Mouse (Mus musculus) layer of hippocampus, postnatal 10 days (tissue): Measurements from ENCODE around the gene Tmem135. TPM values are rescaled to one million over a fixed set of nuclear protein-coding genes. Genes with fewer than 3 reads are reported as not detected.

Source experiments
- DNase-seq, 2 experiments: peaks; one replicate each; pipeline ENCODE4 v3.0.0; 2021; ENCODE audit warnings: low spot score in 2 of 2
- long read RNA-seq: library from polyadenylated mRNA; stranded (forward); transcript quantifications from one replicate; pipeline ENCODE4 v2.0.0, GENCODE M21; 2023
- total RNA-seq, 2 experiments: library from RNA; stranded (reverse); gene quantifications; 2 replicates each; pipeline ENCODE4 v1.2.3; 2021

Gene Tmem135
- 10 to 100 TPM; 72.2 to 84.4 TPM for total RNA-seq
- long read RNA-seq, transcript Tmem135-201 (15 exons, 3,700 nt), result major isoform, 35 of 43 reads
- long read RNA-seq, partial matches to known transcripts, result 2 of 43 reads
- long read RNA-seq, other reads (novel, unspliced or antisense), result 6 of 43 reads

DNA sequence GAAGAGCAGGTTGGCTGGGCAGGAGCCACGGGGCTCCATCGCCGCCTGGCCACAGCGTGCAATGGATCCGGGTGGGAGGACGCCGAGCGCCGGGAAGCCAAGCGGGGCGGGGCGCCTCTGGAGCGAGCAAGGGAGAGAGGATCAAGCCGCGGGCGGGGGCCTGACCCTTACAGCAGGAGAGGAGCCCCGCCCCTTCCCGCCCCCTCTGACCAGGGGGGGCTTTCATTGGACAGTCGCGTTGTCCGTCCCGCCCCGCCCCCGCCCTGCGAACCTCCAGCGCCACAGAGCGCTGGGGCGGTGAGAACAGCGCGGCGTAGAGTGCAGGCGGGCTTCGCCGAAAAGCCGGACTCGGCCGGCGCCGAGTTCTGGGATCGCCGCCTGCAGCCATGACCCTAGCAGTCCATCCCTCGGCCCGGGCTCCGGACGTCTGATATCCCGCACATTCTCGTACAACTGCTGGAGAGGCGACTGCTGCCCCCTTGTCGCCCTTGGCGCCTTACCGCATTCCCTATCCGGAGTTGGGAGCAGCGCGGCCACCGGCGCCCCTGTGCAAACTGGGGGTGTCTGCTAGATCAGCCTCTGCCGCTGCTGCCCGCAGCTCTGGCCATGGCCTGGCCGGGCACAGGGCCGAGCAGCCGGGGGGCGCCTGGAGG, at the start of gene Tmem135, which contains the start of gene Fzd4:
Gene Tmem135 (minus strand): TSS at position 142 of the 653 bp plus-strand sequence.
Gene Fzd4 (plus strand): TSS at position 275 of the 653 bp plus-strand sequence.
- peak; percentile 83 to 90 for DNase-seq

DNA sequence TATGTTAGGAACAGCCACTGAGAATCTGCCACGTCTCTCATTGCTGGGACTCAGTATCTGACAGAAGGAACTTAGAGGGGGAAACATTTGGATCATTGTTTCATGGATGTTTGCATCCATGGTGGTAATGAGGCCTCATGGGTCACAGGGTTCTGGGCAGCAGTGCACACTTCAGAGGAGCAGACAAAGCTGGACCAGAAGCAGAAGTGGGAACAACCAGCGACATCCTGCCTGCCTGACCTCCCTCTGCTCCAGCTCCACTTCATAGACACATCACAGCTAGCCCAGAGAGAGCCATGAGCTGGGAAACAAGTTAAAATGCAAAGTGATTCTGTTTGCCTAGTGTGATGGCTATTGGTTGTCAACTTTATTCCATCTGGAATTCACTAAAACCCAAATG, 46.3 kb upstream of the Tmem135 start:
- no peak for DNase-seq

DNA sequence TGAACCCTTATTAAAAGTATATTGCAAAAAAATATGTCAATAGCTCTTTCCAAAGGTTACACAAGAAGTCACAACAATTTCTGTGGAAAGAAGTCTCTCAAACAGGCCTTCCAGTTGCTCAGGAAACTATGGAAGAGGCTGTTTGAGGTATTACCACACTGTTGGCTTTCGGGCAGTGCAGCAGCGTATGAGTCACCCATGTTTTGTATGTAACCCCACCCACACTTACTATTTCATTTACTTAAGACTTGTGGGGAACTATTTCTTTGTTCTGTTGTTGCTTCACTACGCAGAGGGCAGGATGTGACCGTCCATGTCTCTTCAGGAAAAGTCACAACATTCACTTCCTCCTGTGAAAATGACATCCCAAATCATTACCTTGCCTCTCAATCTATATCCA, 41.1 kb upstream of the Tmem135 start:
- no peak for DNase-seq

- no peak for DNase-seq
Observed at GRCm38 (mm10) chr7:89442242-89442641, 38.2 kb upstream of the Tmem135 start.

GRCm38 (mm10) chr7:89441291-89441690, 37.3 kb upstream of the Tmem135 start:
- DNase-seq, result no peak

DNA sequence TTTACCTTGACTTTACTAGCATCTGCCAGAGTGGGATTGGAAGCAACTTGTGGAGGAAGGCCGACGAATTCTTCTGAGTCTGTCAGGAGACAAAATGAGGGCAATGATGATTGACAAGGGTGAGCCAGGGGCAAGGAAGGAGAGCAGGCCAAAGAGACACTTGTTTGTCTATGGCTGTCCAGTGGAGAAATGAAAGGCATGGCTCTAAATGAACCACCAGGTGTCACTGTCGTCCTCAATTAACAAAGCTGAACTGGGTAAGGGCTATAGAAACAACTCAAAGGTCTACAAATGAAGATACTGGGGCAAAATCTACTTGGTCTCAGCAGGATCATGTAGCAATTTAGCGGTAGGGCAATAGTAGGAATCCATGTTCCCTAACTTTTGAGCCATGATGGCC, 33.6 kb upstream of the Tmem135 start:
- DNase-seq, result peak; percentile 52 to 58

DNA sequence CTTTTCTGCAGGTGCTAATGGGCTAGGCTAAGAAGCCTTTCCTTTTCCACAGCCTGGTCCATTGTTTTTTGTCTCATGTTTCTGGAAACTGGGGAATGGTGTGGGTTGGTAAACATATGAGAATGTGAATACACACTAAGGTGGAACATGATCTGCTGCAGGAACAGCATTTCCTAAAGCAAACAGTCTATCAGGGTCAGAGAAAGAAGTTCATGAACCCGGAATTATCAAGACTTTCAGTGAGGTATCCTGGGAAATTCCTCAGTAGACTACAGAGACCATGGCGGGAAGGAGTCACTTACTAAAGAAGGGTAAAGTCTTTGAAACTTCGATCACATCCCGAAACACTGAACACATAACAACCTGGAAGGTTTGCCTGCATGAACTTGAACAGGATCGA, 32.4 kb upstream of the Tmem135 start:
- DNase-seq, result no peak

- no peak for DNase-seq
Observed at GRCm38 (mm10) chr7:89433893-89434616, 30.0 kb upstream of the Tmem135 start.

DNA sequence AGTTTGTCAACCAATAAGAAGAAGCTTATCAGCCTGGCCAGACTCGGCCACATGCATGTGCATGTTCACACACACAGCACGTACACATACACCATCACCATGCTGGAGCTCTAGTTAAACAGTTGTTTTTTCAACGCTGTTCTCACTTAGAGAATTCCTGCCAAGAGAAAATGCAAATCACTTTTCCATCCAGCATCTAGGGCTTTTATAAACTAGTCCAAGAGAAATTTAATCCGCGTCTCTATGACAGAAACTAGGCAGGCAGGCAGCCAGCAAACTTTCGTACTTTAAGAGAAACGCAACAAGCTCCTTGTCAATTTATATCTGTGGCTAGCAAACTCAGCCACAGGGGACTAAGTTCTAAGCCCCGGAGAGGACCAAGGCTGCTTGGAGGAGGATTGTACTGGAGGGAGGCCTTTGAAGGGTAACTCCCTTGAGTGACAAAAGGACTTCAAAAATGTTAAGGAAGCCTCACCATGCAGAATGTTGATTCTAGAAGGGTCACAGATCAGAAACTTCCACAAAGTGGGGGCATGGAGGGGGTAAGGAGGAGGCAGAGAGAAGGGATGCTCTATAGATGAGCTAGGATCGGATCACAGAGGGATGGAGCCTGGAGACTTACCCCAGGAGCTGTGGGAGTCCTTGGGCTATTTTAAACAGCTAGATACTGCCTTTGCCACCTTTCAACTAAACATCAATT, 29.3 kb upstream of the Tmem135 start:
- DNase-seq, result no peak

GRCm38 (mm10) chr7:89431185-89431584, 27.2 kb upstream of the Tmem135 start:
- DNase-seq, result no peak

DNA sequence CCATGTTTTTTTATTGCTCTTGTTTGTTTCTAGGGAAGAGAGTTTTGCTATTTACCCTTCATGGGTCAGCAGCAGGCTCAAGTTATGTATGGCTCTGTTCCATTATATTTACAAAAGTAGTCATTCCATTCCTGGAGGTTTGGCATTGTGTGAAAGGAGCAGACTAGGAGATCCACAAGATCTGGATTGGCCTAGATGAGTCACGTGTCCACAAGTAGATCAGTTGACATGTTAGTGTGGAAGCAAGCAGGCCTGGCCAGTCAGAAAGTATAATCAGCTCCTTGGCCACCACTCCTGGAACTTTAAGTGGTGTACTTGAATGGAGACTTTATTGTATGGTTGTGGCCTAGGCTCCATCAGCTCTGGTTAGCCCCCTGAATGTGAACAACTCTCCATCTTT, 25.3 kb upstream of the Tmem135 start:
- no peak for DNase-seq

- DNase-seq, result no peak
Observed at GRCm38 (mm10) chr7:89428804-89429203, 24.8 kb upstream of the Tmem135 start.

DNA sequence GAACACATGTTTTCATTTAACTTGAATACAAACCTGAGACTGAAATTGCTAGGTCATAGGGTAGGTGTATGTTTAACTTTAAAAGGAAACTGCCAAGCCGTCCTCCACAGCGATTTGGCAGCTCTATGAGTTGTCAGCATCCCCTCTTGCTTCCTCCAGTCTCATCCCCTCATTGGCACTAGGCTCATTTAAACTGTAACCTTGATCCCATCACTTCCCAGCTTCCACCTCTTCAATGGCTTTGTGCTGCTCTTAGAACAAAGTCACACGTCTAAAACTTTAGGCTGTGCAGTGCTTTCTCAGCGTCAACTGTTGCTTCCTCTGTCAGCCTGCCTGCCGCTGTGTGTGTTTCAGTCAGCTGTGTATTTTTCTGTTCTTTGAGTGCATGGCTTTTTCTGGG, 23.1 kb upstream of the Tmem135 start:
- no peak for DNase-seq

DNA sequence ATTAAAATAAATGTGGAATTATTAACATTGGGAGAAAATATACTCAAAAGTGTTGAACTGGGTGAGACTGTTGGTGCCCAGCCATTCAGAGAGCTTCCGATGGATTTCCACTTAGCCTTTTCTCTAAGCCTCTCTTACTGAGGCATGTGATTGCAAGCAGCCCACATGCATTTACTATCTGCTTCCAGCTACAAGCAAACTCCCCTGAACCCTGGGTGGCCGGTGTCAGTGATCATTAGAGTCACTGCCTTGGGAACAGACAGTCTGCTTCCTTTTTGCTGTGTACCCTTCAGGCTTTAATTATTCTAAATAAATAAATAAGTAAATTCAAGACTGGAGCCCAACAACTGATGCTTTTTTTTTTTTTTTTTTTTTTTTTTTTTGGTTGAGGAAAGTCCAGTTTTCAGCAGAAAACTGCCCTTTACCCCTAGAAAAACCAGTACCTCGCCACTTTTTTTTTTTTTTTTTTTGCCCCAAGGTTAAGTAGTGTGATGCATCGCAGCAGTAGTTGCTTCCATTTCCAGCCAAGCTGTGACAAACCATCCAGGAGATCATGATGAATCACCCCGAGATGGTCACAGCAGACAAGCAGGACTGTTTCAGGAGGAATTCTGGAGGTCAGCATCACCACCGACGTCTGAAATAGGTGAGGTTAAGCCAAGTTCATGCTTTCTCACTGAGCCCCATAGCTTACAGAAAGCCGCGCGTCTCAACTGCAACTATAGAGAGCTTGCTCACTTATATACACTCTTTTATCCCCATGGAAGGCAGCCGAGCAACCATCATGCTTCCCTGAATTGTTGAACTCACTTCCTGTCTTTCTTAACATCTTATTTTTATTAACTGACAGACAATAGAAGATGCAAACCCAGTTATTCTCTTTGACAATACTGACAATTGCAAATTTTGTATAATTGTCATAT, 22.0 kb upstream of the Tmem135 start:
- DNase-seq, result no peak

- no peak for DNase-seq
Observed at GRCm38 (mm10) chr7:89424659-89425058, 20.6 kb upstream of the Tmem135 start.

DNA sequence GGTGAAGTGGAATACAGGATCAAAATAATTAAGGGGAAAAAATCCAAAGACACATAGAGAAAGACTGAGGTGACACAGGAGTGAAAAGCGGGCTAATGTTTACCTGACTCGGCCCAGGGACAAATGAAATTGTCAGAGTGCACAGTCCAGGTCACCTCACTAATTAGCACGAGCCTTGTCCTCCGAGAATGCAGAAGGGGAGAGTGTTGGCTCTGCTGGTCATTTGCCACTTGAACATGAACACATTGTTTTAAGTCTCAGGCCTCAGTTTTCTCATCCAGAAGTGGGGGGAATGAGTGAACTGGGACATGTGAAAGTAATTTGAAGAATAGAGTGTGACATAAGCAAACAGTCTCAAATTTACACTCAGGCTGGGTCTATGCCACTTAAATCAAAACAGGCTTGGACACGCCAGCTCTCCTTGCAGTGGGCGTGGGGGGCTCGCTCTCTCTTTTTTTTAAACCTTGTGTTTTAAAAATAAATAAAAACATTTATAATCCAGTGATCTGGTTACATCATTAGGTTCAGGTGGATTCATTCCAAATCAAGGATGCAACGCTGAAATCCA, 19.8 kb upstream of the Tmem135 start:
- DNase-seq, result no peak

DNA sequence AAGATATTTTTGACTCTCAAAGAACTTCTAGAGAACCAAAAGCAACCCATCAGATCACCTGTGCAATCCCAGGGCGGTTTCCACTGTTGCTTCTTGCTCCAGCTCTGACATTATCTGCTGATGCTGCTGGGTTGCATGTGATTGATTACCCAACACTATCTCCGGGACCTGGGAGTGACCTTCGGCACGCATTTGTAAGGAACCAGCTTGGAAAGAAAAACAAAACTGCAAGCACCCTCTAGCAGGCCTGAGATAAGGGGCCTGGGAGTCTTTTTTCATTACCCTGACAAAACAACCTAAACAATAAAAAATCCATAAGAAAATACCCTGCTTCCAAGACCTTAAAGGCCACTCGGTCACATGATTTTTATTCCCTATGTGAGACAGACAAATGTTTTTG, 19.2 kb upstream of the Tmem135 start:
- DNase-seq, result no peak

DNA sequence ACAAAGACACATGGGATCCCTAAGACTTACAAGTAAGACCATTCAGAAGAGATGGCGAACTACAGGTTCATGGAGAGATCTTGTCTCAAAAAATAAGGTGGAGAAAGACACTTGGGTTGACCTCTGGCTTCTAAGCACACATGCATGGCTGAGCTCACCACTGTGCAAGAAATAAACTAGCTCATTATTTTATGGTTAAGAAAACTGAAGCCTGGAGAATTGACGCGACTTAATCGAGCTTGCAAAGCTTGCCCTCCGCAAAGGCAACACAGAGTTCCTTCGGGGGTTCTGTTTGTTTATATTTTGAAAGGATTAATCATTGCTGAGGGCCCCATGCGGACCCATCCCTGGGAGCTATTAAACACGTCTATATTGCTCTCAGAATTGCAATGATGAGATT, 18.6 kb upstream of the Tmem135 start:
- DNase-seq, result no peak

DNA sequence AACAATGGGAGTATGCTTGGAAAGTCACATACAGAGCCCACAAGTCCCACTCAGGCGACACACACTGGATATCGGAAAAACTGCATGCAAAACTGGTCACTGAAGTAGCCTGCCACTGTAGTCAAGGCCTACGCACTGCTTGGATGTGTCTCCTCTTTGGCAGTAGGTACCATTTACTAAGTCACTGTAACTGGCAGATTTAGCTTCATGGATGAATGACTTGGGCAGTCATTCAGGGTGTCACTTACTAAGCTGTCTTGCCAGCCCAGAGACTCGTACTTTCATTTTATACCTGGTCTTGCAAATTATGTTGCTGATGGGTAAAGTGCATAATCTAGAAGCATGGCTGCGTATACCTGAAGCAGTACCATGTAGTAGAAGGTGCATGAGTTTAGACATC, 17.3 kb upstream of the Tmem135 start:
- no peak for DNase-seq

GRCm38 (mm10) chr7:89418917-89419679, 15.1 kb upstream of the Tmem135 start:
- DNase-seq, result no peak
